Mouse (Mus musculus) limb, embryonic 14.5 days (tissue): ENCODE measurements around the gene Actr3. TPM values are rescaled to one million over a fixed set of nuclear protein-coding genes. Genes with fewer than 3 reads are reported as not detected.

Source experiments
- ATAC-seq: fragments of 200-750 bp; cut with Nextera tagmentation; 2 replicates; pipeline ENCODE4 v1.8.0; 2017; ENCODE audit warnings: low read depth, moderate number of reproducible peaks, moderate TSS enrichment; ENCODE audit not compliant: low FRiP score
- DNase-seq: peaks from one replicate; pipeline ENCODE4 v3.0.0-alpha.2; 2015; ENCODE audit warnings: low spot score
- H3K27ac ChIP-seq: fragments of 300-500 bp; sonication (generic); replicated peaks from 2 replicates; pipeline ENCODE4 v1.5.1; 2014; ENCODE audit warnings: low read depth, mild to moderate bottlenecking, low read length, moderate library complexity, mixed read lengths
- H3K27me3 ChIP-seq: fragments of 300-500 bp; sonication (generic); 2 replicates; pipeline ENCODE4 v1.6.1; 2014; ENCODE audit warnings: low read length, mixed read lengths; ENCODE audit not compliant: control insufficient read depth, insufficient read depth
- H3K36me3 ChIP-seq: fragments of 300-500 bp; sonication (generic); 2 replicates; pipeline ENCODE4 v1.6.1; 2014; ENCODE audit warnings: mild to moderate bottlenecking, low read length, moderate library complexity, mixed read lengths; ENCODE audit not compliant: control insufficient read depth, insufficient read depth
- H3K4me1 ChIP-seq: fragments of 300-500 bp; sonication (generic); 2 replicates; pipeline ENCODE4 v1.6.1; 2014; ENCODE audit warnings: antibody characterized with exemption, low read length, mixed read lengths; ENCODE audit not compliant: control insufficient read depth, insufficient read depth
- H3K4me2 ChIP-seq: fragments of 300-500 bp; sonication (generic); replicated peaks from 2 replicates; pipeline ENCODE4 v1.6.1; 2014; ENCODE audit warnings: low read depth, mild to moderate bottlenecking, low read length, moderate library complexity; ENCODE audit not compliant: severe bottlenecking
- H3K4me3 ChIP-seq: fragments of 300-500 bp; sonication (generic); replicated peaks from 2 replicates; pipeline ENCODE4 v1.5.1; 2014; ENCODE audit warnings: low read length
- H3K9ac ChIP-seq: fragments of 300-500 bp; sonication (generic); 2 replicates; pipeline ENCODE4 v1.6.1; 2014; ENCODE audit warnings: mild to moderate bottlenecking, low read depth, low read length, moderate library complexity; ENCODE audit not compliant: severe bottlenecking
- H3K9me3 ChIP-seq: fragments of 300-500 bp; sonication (generic); 2 replicates; pipeline ENCODE4 v1.6.1; 2016; ENCODE audit warnings: low read length; ENCODE audit not compliant: control insufficient read depth
- POLR2A ChIP-seq: fragments of 200-500 bp; IDR thresholded peaks from 2 replicates; pipeline ENCODE4 v1.8.0; 2012; ENCODE audit warnings: inconsistent platforms, mild to moderate bottlenecking, moderate library complexity, borderline replicate concordance; ENCODE audit not compliant: insufficient read depth, insufficient read length; ENCODE audit errors: extremely low read depth
- WGBS: fragments of 180-500 bp; shearing (Covaris S2); extraction: QIAGEN DNeasy Blood & Tissue Kit; methylation state at CpG from one replicate; pipeline ENCODE4 v1.1.7; 2014; 5-methylcytosine and 5-hydroxymethylcytosine counted together
- polyA plus RNA-seq, 2 experiments: library from polyadenylated mRNA; depleted of rRNA in 1 of 2; stranded (reverse) in 1 of 2; unstranded in 1 of 2; fragments of >200 nt; fragmentation: Nextera tagmentation in 1 of 2; extraction: Ambion mirVana in 1 of 2; gene quantifications; 2 replicates each; pipeline versions ENCODE4 v1.2.1 to v1.2.3; 2012 to 2014

Gene Actr3
- polyA plus RNA-seq, 2 experiments, result 109 to 252 TPM

- H3K27me3 ChIP-seq, result no peaks in the 10 kb centered on the region
- TF ChIP-seq POLR2A, result no peak
- H3K27ac ChIP-seq, result no peak overlapping the region
- DNase-seq, result no peak
- no peaks in the 10 kb centered on the region for H3K4me1 ChIP-seq
- H3K9ac ChIP-seq, result no peak overlapping the region
- 84% methylated on average over 3 of the region's 3 CpGs for WGBS
- H3K4me3 ChIP-seq, result no peak overlapping the region
- no peak for ATAC-seq
- H3K9me3 ChIP-seq, result no peaks in the 10 kb centered on the region
- H3K36me3 ChIP-seq, result no peaks in the 10 kb centered on the region
- no peak overlapping the region for H3K4me2 ChIP-seq
Measured at GRCm38 (mm10) chr1:125473866-125474265, 38.3 kb upstream of the Actr3 start.

- no peaks in the 10 kb centered on the region for H3K4me1 ChIP-seq
- no peaks in the 10 kb centered on the region for H3K27me3 ChIP-seq
- ATAC-seq (no peak), DNase-seq (no peak)
- no peak overlapping the region for H3K4me2 ChIP-seq
- H3K36me3 ChIP-seq, result no peaks in the 10 kb centered on the region
- H3K4me3 ChIP-seq, result no peak overlapping the region
- WGBS, result 77% methylated on average over 4 of the region's 4 CpGs
- H3K9ac ChIP-seq, result no peak overlapping the region
- no peak overlapping the region for H3K27ac ChIP-seq
- TF ChIP-seq POLR2A, result no peak
- H3K9me3 ChIP-seq, result no peaks in the 10 kb centered on the region
Measured at GRCm38 (mm10) chr1:125473126-125473666, 37.7 kb upstream of the Actr3 start.

DNA sequence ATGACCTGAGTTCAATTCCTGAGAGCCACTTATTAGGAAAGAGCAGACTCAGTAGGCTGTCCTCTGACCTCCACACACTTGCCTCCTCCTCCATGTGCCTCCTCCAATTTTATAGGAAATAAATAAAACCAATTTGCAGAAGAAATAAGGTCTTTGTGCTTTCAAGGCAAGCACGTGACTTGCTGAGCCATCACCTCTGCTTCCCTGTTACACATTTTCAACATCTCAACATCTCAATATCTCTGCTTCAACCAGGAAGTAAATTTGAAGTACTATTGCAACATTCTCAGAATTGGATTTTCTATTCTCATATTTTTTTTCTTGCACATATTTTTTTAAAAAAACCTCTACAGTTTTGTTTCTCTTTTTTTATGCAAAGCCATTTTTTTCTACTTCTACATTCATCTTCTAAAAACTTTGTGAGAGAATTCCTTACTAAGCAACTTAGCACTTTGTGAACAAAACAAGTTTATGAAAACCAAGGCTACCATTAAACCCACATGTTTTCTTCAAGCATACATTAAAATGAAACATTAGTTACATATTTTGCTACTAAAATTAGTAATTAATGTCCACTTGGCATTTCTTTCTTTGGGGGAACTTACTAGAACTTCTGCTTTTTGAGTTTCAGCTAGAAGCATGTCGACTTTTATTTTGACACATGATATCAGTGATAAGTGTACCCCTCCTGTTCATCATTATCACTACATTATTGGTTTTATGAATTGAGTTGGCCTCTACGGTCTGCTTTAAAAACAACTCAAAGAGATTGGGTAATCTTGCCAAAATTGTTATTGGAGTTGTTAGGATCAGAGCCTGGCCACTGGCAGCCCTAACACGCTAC is 35.5 kb upstream of the Actr3 start:
- ATAC-seq, result no peak

GRCm38 (mm10) chr1:125467936-125468335 is 32.4 kb upstream of the Actr3 start:
- Histone ChIP-seq H3K36me3 (no peaks in the 10 kb centered on the region), H3K4me1 (no peaks in the 10 kb centered on the region), H3K9ac (no peak overlapping the region), H3K4me3 (no peak overlapping the region), H3K27ac (no peak overlapping the region), H3K27me3 (no peaks in the 10 kb centered on the region), H3K4me2 (no peak overlapping the region), H3K9me3 (no peaks in the 10 kb centered on the region)
- no peak for TF ChIP-seq POLR2A
- 87% methylated on average over 4 of the region's 4 CpGs for WGBS
- ATAC-seq (no peak), DNase-seq (no peak)

More for the DNA sequence above, 35.5 kb upstream of the Actr3 start:
- Histone ChIP-seq H3K36me3 (no peaks in the 10 kb centered on the region), H3K4me2 (no peak overlapping the region), H3K9ac (no peak overlapping the region), H3K9me3 (no peaks in the 10 kb centered on the region), H3K4me1 (no peaks in the 10 kb centered on the region), H3K27ac (no peak overlapping the region), H3K27me3 (no peaks in the 10 kb centered on the region), H3K4me3 (no peak overlapping the region)
- TF ChIP-seq POLR2A, result no peak
- no peak for DNase-seq
- 69% methylated on average over 4 of the region's 4 CpGs for WGBS

- WGBS, result 74% methylated on average over 10 of the region's 10 CpGs
- DNase-seq, result no peak
- H3K4me1 ChIP-seq, result no peaks in the 10 kb centered on the region
- no peaks in the 10 kb centered on the region for H3K27me3 ChIP-seq
- no peak overlapping the region for H3K4me2 ChIP-seq
- H3K36me3 ChIP-seq, result no peaks in the 10 kb centered on the region
- no peak overlapping the region for H3K9ac ChIP-seq
- no peak overlapping the region for H3K27ac ChIP-seq
- no peak for ATAC-seq
- TF ChIP-seq POLR2A, result no peak
- no peak overlapping the region for H3K4me3 ChIP-seq
- no peaks in the 10 kb centered on the region for H3K9me3 ChIP-seq
Measured at GRCm38 (mm10) chr1:125466621-125467257, 31.2 kb upstream of the Actr3 start.
